Mouse (Mus musculus) midbrain, embryonic 13.5 days (tissue): ENCODE data around the gene Rps7. TPM values are rescaled to one million over a fixed set of nuclear protein-coding genes. Genes with fewer than 3 reads are reported as not detected.
A peak's percentile ranks its signal among the peaks of the same experiment; 100 is the strongest.

Experiments used
- ATAC-seq: fragments of 200-750 bp; cut with Nextera tagmentation; 2 replicates; pipeline ENCODE4 v1.8.0; 2017; ENCODE audit warnings: mild to moderate bottlenecking, moderate TSS enrichment, moderate library complexity
- H3K27ac ChIP-seq: fragments of 300-500 bp; sonication (generic); 2 replicates; pipeline ENCODE4 v1.5.1; 2015; ENCODE audit warnings: inconsistent platforms, mild to moderate bottlenecking, moderate library complexity
- H3K27me3 ChIP-seq: fragments of 300-500 bp; sonication (generic); 2 replicates; pipeline ENCODE4 v1.6.1; 2015; ENCODE audit warnings: mild to moderate bottlenecking, inconsistent platforms
- H3K36me3 ChIP-seq: fragments of 300-500 bp; sonication (generic); 2 replicates; pipeline ENCODE4 v1.6.1; 2015; ENCODE audit warnings: mild to moderate bottlenecking, inconsistent platforms
- H3K4me1 ChIP-seq: fragments of 300-500 bp; sonication (generic); replicated peaks from 2 replicates; pipeline ENCODE4 v1.6.1; 2015; ENCODE audit warnings: inconsistent platforms
- H3K4me2 ChIP-seq: fragments of 300-500 bp; sonication (generic); replicated peaks from 2 replicates; pipeline ENCODE4 v1.6.1; 2015; ENCODE audit warnings: moderate library complexity, mild to moderate bottlenecking, inconsistent platforms
- H3K4me3 ChIP-seq: fragments of 300-500 bp; sonication (generic); replicated peaks from 2 replicates; pipeline ENCODE4 v1.5.1; 2015; ENCODE audit warnings: mild to moderate bottlenecking, inconsistent platforms
- H3K9ac ChIP-seq: fragments of 300-500 bp; sonication (generic); replicated peaks from 2 replicates; pipeline ENCODE4 v1.6.1; 2015; ENCODE audit warnings: mild to moderate bottlenecking, inconsistent platforms
- H3K9me3 ChIP-seq: fragments of 300-500 bp; sonication (generic); 2 replicates; pipeline ENCODE4 v1.6.1; 2016; ENCODE audit warnings: mild to moderate bottlenecking, inconsistent platforms
- WGBS: fragments of 180-500 bp; shearing (Covaris S2); methylation state at CpG from one replicate; pipeline ENCODE4 v1.1.7; 2015; 5-methylcytosine and 5-hydroxymethylcytosine counted together
- polyA plus RNA-seq: library from polyadenylated mRNA; unstranded; fragments of >200 nt; fragmentation: Nextera tagmentation; extraction: Ambion mirVana; gene quantifications from 2 replicates; pipeline ENCODE4 v1.2.1, GENCODE M21; 2015

Gene Rps7
- polyA plus RNA-seq, 1 experiment from 2014 or later = 547 TPM

DNA sequence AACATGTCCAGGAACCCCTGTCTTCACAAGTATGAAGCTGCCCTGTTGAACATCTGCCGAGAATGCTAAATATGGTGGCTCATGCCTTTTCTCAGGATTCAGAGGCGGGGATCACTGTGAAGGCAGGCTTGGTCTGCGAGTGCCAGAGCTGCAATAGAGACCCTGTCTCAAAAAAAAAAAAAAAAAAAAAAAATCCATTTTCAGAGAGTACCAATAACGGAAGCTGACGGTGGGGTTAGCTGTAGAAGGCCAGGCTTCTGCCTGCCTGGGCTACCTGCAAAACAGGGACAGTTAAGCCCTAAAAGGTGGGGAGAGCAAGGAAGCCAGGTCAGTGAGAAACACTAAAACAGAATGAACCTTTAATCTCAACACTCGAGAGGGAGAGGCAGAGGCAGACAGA is 790 bp upstream of the Rps7 start:
- H3K4me2 ChIP-seq = peak overlapping the region; percentile 56
- H3K27ac ChIP-seq = no peak overlapping the region
- 94% methylated on average over 6 of the region's 6 CpGs for WGBS
- peaks cover 30% of the 10 kb centered on the region for H3K36me3 ChIP-seq
- no peaks in the 10 kb centered on the region for H3K9me3 ChIP-seq
- no peak for ATAC-seq
- H3K27me3 ChIP-seq = no peaks in the 10 kb centered on the region
- peaks cover 29% of the 10 kb centered on the region for H3K4me1 ChIP-seq
- no peak overlapping the region for H3K9ac ChIP-seq
- peak overlapping the region; percentile 91 for H3K4me3 ChIP-seq

DNA sequence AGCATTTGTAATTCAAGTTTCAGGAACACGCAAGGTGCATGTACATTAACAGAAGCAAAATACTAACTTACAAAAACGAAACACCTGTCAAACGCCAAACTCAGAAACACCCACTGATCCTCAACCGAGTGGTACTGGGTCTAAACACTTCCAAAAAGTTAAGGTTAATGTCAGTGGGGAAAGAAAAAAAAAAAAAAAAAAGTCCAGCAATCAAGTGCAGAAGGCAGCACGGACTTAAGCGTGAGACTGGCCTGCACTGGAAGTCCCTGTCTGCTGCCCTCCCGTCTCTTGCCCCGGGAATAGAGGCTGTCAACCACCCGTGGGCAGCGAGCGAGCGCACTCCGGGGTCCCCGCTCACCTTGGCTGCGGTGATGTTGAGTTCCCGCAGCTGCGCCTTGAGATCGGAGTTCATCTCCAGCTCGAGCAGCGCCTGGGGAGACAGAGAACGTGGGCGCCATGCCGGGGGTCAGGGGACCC is 657 bp downstream of the Rps7 start:
- H3K9ac ChIP-seq = peak overlapping the region; percentile 99
- 2% methylated on average over 23 of the region's 23 CpGs for WGBS
- peak overlapping the region; percentile 76 for H3K4me2 ChIP-seq
- peak overlapping the region; percentile 91 for H3K4me3 ChIP-seq
- H3K27me3 ChIP-seq = no peaks in the 10 kb centered on the region
- no peak; the same call in 1 of the 2 replicates for ATAC-seq
- peaks cover 29% of the 10 kb centered on the region for H3K4me1 ChIP-seq
- H3K27ac ChIP-seq = peak overlapping the region; percentile 88
- H3K9me3 ChIP-seq = no peaks in the 10 kb centered on the region
- peaks cover 44% of the 10 kb centered on the region for H3K36me3 ChIP-seq

DNA sequence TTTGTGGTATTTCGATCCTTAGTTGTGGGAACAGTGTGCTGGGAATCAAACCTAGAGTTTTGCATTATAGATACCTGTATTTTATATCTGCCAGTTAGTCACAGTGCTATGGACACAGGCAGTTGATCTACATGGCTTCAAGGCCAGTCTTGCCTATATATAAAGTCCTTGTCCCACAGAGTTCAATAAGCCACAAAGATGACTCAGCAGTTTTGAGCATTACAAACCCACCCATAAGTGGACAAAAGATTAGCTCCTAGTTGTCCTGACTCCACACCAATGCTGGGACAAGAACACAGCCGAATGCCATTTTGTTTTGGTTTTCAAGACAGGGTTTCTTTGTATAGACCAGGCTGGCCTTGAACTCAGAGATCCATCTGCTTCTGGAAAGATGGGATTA is 7.3 kb downstream of the Rps7 start:
- Histone ChIP-seq H3K36me3 (peaks cover 60% of the 10 kb centered on the region), H3K9me3 (no peaks in the 10 kb centered on the region), H3K27ac (no peak overlapping the region), H3K4me3 (no peak overlapping the region), H3K4me2 (no peak overlapping the region), H3K9ac (no peak overlapping the region), H3K27me3 (no peaks in the 10 kb centered on the region), H3K4me1 (peaks cover 14% of the 10 kb centered on the region)
- ATAC-seq = no peak
- WGBS = 94% methylated on average over 2 of the region's 2 CpGs

DNA sequence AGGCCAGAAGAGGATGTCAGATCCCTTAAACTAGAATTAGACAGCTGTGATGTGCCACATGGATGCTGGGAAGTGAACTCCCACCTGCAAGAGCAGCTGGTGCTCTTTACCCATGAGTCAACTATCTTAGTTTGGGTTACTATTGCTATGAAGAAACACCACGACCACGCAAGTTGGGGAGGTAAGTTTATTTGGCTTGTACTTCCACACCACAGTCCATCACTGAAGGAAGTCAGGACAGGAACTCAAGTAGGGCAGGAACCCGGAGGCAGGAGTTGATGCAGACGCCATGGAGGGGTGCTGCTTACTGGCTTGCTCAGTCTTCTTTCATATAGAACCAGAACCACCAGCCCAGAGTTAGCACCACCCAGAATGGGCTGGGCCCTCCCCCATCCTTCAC is 8.7 kb downstream of the Rps7 start:
- H3K4me1 ChIP-seq = peaks cover 2% of the 10 kb centered on the region
- no peaks in the 10 kb centered on the region for H3K9me3 ChIP-seq
- H3K4me3 ChIP-seq = no peak overlapping the region
- H3K4me2 ChIP-seq = no peak overlapping the region
- no peak overlapping the region for H3K27ac ChIP-seq
- no peak overlapping the region for H3K9ac ChIP-seq
- no peaks in the 10 kb centered on the region for H3K27me3 ChIP-seq
- no peak for ATAC-seq
- 79% methylated on average over 4 of the region's 4 CpGs for WGBS
- peaks cover 46% of the 10 kb centered on the region for H3K36me3 ChIP-seq

DNA sequence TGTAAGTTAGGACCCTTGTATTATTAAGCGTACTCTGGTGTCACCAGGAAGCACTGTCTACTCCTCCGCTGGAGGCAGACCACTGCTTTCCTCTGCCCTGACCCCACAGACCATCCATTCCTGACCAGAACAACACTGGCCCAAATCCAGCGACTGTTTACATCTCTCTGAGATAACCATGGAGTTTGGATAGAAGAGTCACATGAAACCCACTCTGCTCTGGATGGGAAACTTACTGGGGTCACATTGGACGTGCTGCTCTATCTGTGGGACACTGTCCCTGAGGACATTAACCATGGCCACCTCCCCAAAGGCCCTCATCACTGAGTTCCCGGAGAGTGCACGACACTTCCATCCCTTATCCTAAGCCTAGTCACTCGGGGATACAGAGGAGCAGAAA is 10.3 kb downstream of the Rps7 start:
- H3K4me1 ChIP-seq = peaks cover 6% of the 10 kb centered on the region; the same call in 1 of the 2 replicates
- H3K9ac ChIP-seq = no peak overlapping the region
- H3K4me2 ChIP-seq = no peak overlapping the region
- peaks cover 30% of the 10 kb centered on the region for H3K36me3 ChIP-seq
- 86% methylated on average over 7 of the region's 7 CpGs for WGBS
- no peaks in the 10 kb centered on the region for H3K27me3 ChIP-seq
- H3K9me3 ChIP-seq = no peaks in the 10 kb centered on the region
- H3K27ac ChIP-seq = no peak overlapping the region
- no peak overlapping the region for H3K4me3 ChIP-seq
- no peak for ATAC-seq

DNA sequence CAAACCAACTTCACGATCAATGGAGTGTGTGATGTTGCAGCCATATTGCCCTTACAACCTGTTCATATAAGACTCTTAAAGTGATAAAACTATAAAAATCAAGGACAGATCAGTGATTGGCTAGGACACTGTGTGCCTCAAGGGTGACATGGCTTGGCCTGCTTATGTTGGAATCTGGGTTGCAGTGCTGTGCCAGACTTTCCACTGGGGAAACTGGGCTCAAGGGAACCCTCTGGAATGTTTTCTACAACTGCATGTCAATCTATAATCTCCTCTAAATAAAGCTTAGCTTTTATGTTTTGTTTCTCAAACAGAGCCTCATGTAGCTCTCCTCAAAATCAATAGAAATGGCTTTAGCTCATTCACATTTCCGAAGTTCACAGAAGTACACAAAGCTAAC is 11.5 kb downstream of the Rps7 start:
- no peak for ATAC-seq
- Histone ChIP-seq H3K27me3 (no peaks in the 10 kb centered on the region), H3K9me3 (no peaks in the 10 kb centered on the region), H3K4me2 (no peak overlapping the region), H3K4me3 (no peak overlapping the region), H3K4me1 (peaks cover 6% of the 10 kb centered on the region; the same call in 1 of the 2 replicates), H3K9ac (no peak overlapping the region), H3K27ac (no peak overlapping the region), H3K36me3 (peaks cover 18% of the 10 kb centered on the region)
- WGBS = 88% methylated on average over 2 of the region's 2 CpGs

DNA sequence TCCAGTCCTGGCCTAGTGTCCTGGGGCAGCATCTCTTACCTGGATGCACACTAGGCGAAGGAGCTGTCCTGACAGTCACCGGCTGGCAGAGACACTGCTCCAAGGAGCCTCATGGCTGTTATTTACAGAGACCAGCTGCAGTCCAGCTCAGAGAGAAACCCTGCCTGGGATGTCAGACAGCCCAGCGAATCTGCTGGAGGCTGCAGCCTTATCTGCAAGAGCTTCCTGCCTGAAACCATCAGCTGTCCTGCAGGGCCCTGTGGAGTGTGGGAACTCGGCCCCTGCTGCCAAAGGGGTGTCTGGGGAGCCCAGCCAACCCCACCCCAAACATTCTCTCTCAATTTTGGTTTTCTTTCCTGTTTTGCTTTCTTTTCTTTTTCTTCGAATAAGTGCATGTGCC is 12.6 kb downstream of the Rps7 start, which contains the start of gene Colec11:
TSS of gene Colec11 (minus strand) at position 183 of the 400 bp plus-strand sequence.
- peak within 1 kb of the TSS; percentile 28; the same call in 1 of the 2 replicates for H3K9ac ChIP-seq

DNA sequence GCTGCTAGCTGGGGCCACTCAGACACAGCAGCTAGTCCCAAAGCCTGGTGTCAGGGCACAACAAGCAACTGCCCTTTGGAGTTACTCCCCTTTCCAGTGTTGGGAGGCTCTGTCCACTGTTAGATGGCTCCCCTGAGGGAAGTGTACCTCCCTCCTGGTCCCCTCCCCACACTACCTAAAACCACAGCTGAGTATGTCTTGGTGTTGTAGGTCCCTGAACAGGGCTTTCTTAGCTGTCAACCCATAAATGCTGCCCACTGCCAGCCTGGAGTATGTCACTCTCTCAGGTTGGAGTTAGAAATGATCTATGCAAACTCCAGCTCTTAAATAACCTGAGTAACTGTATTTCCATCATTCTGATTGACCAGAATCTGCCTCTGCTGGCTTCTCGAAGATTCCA is 13.1 kb downstream of the Rps7 start:
- no peak overlapping the region for H3K4me3 ChIP-seq
- H3K27ac ChIP-seq = no peak overlapping the region
- H3K4me2 ChIP-seq = no peak overlapping the region
- no peaks in the 10 kb centered on the region for H3K27me3 ChIP-seq
- H3K9me3 ChIP-seq = no peaks in the 10 kb centered on the region
- no peak for ATAC-seq
- no peak overlapping the region for H3K9ac ChIP-seq
- 0 out of 2 replicates have a peak, but pooled peaks cover 2% of the 10 kb centered on the region for H3K36me3 ChIP-seq
- WGBS = 79% methylated on average over 1 of the region's 1 CpGs
- peaks cover 6% of the 10 kb centered on the region; the same call in 1 of the 2 replicates for H3K4me1 ChIP-seq

More for the DNA sequence above, 12.6 kb downstream of the Rps7 start, which contains the start of gene Colec11:
- Histone ChIP-seq H3K9me3 (no peaks in the 10 kb centered on the region), H3K36me3 (peaks cover 8% of the 10 kb centered on the region), H3K27ac (no peak within 1 kb of the TSS), H3K4me2 (no peak within 1 kb of the TSS), H3K4me3 (no peak within 1 kb of the TSS), H3K27me3 (no peaks in the 10 kb centered on the region), H3K4me1 (peaks cover 6% of the 10 kb centered on the region; the same call in 1 of the 2 replicates)
- 59% methylated on average over 5 of the region's 5 CpGs for WGBS
- ATAC-seq = no peak

DNA sequence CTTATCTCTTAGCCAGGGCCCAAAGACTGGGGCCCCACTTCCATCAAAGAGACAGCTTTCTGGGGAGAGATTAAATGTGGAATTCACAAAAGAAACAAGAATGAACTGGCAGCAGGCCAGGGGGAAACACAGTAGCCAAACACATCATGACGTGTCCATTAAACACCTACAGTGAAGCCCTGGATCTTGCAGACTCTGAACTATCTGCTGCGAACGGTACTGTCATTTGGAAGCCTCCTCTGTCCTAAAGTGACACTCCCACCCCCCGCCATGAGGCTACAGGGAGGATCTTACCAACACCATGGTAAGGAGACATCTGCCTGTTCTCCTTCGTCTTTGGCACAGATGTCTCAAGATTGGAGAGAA is 13.6 kb downstream of the Rps7 start:
- H3K9me3 ChIP-seq = no peaks in the 10 kb centered on the region
- no peak overlapping the region for H3K27ac ChIP-seq
- no peak overlapping the region for H3K4me3 ChIP-seq
- WGBS = 60% methylated on average over 5 of the region's 5 CpGs
- peaks cover 6% of the 10 kb centered on the region; the same call in 1 of the 2 replicates for H3K4me1 ChIP-seq
- H3K36me3 ChIP-seq = 0 out of 2 replicates have a peak, but pooled peaks cover 2% of the 10 kb centered on the region
- no peaks in the 10 kb centered on the region for H3K27me3 ChIP-seq
- ATAC-seq = no peak
- H3K4me2 ChIP-seq = no peak overlapping the region
- peak overlapping the region; percentile 28; the same call in 1 of the 2 replicates for H3K9ac ChIP-seq

DNA sequence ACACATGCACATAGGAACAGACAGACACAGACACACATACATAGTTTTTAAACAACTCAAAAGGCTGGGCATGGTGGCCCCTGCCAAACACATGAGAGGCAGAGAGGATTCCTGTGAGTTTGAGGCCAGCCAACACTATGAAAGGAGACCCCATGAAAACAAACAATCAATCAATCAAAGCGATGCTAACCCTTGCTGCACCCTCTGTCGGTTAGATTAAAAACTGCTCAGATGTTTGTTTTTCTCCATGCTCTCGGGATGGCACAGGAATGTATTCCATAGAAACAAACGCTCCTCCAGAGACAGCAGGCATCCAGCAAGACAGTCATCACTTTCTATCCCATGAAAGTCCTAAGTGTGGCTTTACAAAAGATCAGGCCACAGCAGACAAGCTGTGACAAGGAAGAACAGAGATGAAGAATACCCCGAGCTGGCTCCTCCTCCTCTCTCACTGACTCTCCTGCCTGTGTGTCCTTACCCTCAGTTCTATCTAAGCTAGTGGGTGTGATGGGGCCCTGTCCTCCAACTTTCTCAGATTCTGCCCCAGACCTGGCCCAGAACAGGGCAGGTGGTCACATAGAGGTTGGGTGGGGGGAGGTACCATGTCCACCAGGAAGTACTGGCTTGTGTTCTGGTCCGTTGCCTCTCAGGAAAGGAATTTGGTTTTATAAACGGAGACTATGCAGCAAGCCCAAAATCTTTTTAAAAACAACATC is 14.1 kb downstream of the Rps7 start:
- H3K27me3 ChIP-seq = no peaks in the 10 kb centered on the region
- peaks cover 6% of the 10 kb centered on the region; the same call in 1 of the 2 replicates for H3K4me1 ChIP-seq
- no peak overlapping the region for H3K4me3 ChIP-seq
- H3K9ac ChIP-seq = no peak overlapping the region; the same call in 1 of the 2 replicates
- no peak for ATAC-seq
- WGBS = 39% methylated on average over 7 of the region's 7 CpGs
- H3K9me3 ChIP-seq = no peaks in the 10 kb centered on the region
- no peak overlapping the region for H3K4me2 ChIP-seq
- H3K36me3 ChIP-seq = no peaks in the 10 kb centered on the region
- no peak overlapping the region for H3K27ac ChIP-seq

DNA sequence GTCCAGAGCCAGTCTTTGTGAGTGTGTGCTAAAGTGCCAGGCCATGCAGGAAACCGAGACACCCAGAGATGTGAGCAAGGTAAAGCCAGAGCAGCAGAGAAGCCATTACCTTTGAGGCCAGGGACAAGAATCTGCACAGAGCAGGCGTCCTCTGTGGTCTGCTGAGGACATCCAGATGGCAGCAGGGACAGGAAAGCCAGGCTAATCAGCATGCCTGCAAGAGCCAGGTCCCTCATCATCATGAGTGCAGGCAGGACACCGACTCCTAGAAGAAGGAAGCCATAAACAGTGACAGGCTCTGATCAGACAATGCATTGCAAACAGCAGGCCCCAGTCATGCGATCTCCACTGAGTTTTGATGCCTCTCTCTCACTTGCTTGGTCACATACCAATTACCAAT is 18.5 kb downstream of the Rps7 start:
- H3K36me3 ChIP-seq = no peaks in the 10 kb centered on the region
- H3K9me3 ChIP-seq = no peaks in the 10 kb centered on the region
- no peak overlapping the region for H3K9ac ChIP-seq
- H3K4me2 ChIP-seq = no peak overlapping the region
- 77% methylated on average over 4 of the region's 4 CpGs for WGBS
- no peak overlapping the region for H3K4me3 ChIP-seq
- ATAC-seq = no peak
- H3K4me1 ChIP-seq = peaks cover 6% of the 10 kb centered on the region; the same call in 1 of the 2 replicates
- no peaks in the 10 kb centered on the region for H3K27me3 ChIP-seq
- H3K27ac ChIP-seq = no peak overlapping the region

DNA sequence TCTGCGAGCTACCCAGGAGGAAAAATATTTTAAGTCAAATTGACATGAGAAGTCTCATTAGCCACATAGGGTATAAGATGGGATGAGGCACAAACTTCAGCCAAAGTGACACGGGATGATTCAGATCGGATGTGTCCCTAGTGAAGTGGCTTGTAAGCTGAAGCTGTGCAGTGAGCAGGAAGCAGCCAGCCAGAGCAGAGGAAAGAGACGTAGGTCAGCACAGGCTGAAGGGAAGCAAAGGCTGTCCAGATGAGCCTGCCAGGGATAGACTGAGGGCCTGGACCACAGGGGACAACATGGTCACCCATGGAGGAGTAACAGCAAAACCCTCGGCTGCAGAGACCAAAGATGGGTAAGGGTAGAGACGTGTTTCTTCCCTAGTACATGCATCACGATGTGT is 21.4 kb downstream of the Rps7 start:
- no peaks in the 10 kb centered on the region for H3K9me3 ChIP-seq
- H3K36me3 ChIP-seq = no peaks in the 10 kb centered on the region
- no peak overlapping the region for H3K4me2 ChIP-seq
- no peak overlapping the region for H3K4me3 ChIP-seq
- 70% methylated on average over 7 of the region's 7 CpGs for WGBS
- H3K4me1 ChIP-seq = no peaks in the 10 kb centered on the region
- no peaks in the 10 kb centered on the region for H3K27me3 ChIP-seq
- H3K27ac ChIP-seq = no peak overlapping the region
- ATAC-seq = no peak
- no peak overlapping the region for H3K9ac ChIP-seq
